Mouse (Mus musculus) ES-Bruce4 (cell line): ENCODE results near the gene Szt2.

Source experiments
- CTCF ChIP-seq: IDR thresholded peaks from one replicate; pipeline ENCODE4 v1.8.1; 2011; ENCODE audit warnings: low read depth, low read length
- POLR2A ChIP-seq: IDR thresholded peaks from one replicate; pipeline ENCODE4 v1.8.1; 2011; ENCODE audit warnings: low read length; ENCODE audit not compliant: insufficient read depth

- TF ChIP-seq CTCF (no peak), POLR2A (no peak)
Observed at GRCm38 (mm10) chr4:118368616-118369015, 40.5 kb downstream of the Szt2 start.
